Mouse (Mus musculus): ENCODE data around the gene Eme2. TPM values are rescaled to one million over a fixed set of nuclear protein-coding genes. Genes with fewer than 3 reads are reported as not detected.

Eme2 gene
- polyA plus RNA-seq, 1 experiment from 2014 or later, result 28.9 TPM

GRCm38 (mm10) chr17:24873695-24874404, 21.0 kb downstream of the Eme2 start:
- H3K27ac ChIP-seq (ENCODE audit: low read depth, low read length), result no peak overlapping the region
- no peaks in the 10 kb centered on the region for H3K9me3 ChIP-seq (ENCODE audit: control insufficient read depth, low read length)
- no peak overlapping the region for H3K4me2 ChIP-seq (ENCODE audit: low read depth)
- WGBS, result 40% methylated on average over 4 of the region's 4 CpGs
- no peak for DNase-seq (ENCODE audit: low spot score)
- H3K9ac ChIP-seq (ENCODE audit: low read length), result no peak overlapping the region
- no peaks in the 10 kb centered on the region for H3K4me1 ChIP-seq (ENCODE audit: control insufficient read depth, insufficient read depth, low read length)
- no peaks in the 10 kb centered on the region for H3K27me3 ChIP-seq (ENCODE audit: control insufficient read depth, insufficient read depth, low read length)
- H3K36me3 ChIP-seq (ENCODE audit: control insufficient read depth, insufficient read depth, low read length), result no peaks in the 10 kb centered on the region
- no peak for ATAC-seq (ENCODE audit: insufficient read depth, low FRiP score, low TSS enrichment)
- H3K4me3 ChIP-seq (ENCODE audit: low read depth, low read length), result no peak overlapping the region

- no peak for DNase-seq (ENCODE audit: low spot score)
- Histone ChIP-seq H3K4me2 (ENCODE audit: low read depth) (no peak overlapping the region), H3K4me3 (ENCODE audit: low read depth, low read length) (no peak overlapping the region), H3K27ac (ENCODE audit: low read depth, low read length) (no peak overlapping the region), H3K9ac (ENCODE audit: low read length) (no peak overlapping the region), H3K9me3 (ENCODE audit: control insufficient read depth, low read length) (no peaks in the 10 kb centered on the region), H3K36me3 (ENCODE audit: control insufficient read depth, insufficient read depth, low read length) (peaks cover 1% of the 10 kb centered on the region; the same call in 1 of the 2 replicates), H3K27me3 (ENCODE audit: control insufficient read depth, insufficient read depth, low read length) (no peaks in the 10 kb centered on the region), H3K4me1 (ENCODE audit: control insufficient read depth, insufficient read depth, low read length) (no peaks in the 10 kb centered on the region)
- WGBS, result 91% methylated on average over 10 of the region's 10 CpGs
- no peak for ATAC-seq (ENCODE audit: insufficient read depth, low FRiP score, low TSS enrichment)
These were observed 27.0 kb downstream of the Eme2 start for GRCm38 (mm10) chr17:24867914-24868313.

GRCm38 (mm10) chr17:24865776-24866175, 29.1 kb downstream of the Eme2 start, which contains the start of gene Igfals:
TSS of gene Igfals (plus strand) at chr17:24865997.
- ATAC-seq (ENCODE audit: insufficient read depth, low FRiP score, low TSS enrichment), result no peak
- WGBS, result 89% methylated on average over 8 of the region's 8 CpGs

GRCm38 (mm10) chr17:24861785-24862184, 33.1 kb downstream of the Eme2 start:
- H3K4me1 ChIP-seq (ENCODE audit: control insufficient read depth, insufficient read depth, low read length), result no peaks in the 10 kb centered on the region
- 91% methylated on average over 3 of the region's 3 CpGs for WGBS
- H3K9ac ChIP-seq (ENCODE audit: low read length), result no peak overlapping the region
- H3K27ac ChIP-seq (ENCODE audit: low read depth, low read length), result no peak overlapping the region
- no peaks in the 10 kb centered on the region for H3K27me3 ChIP-seq (ENCODE audit: control insufficient read depth, insufficient read depth, low read length)
- H3K36me3 ChIP-seq (ENCODE audit: control insufficient read depth, insufficient read depth, low read length), result peaks cover 2% of the 10 kb centered on the region; the same call in 1 of the 2 replicates
- ATAC-seq (ENCODE audit: insufficient read depth, low FRiP score, low TSS enrichment), result no peak
- no peak overlapping the region for H3K4me3 ChIP-seq (ENCODE audit: low read depth, low read length)
- H3K4me2 ChIP-seq (ENCODE audit: low read depth), result no peak overlapping the region
- H3K9me3 ChIP-seq (ENCODE audit: control insufficient read depth, low read length), result no peaks in the 10 kb centered on the region
- DNase-seq (ENCODE audit: low spot score), result no peak

More at GRCm38 (mm10) chr17:24865776-24866175, 29.1 kb downstream of the Eme2 start, which contains the start of gene Igfals:
- Histone ChIP-seq H3K27ac (ENCODE audit: low read depth, low read length) (no peak within 1 kb of the TSS), H3K27me3 (ENCODE audit: control insufficient read depth, insufficient read depth, low read length) (no peaks in the 10 kb centered on the region), H3K4me1 (ENCODE audit: control insufficient read depth, insufficient read depth, low read length) (no peaks in the 10 kb centered on the region), H3K4me3 (ENCODE audit: low read depth, low read length) (no peak within 1 kb of the TSS), H3K36me3 (ENCODE audit: control insufficient read depth, insufficient read depth, low read length) (peaks cover 2% of the 10 kb centered on the region; the same call in 1 of the 2 replicates), H3K4me2 (ENCODE audit: low read depth) (no peak within 1 kb of the TSS), H3K9ac (ENCODE audit: low read length) (no peak within 1 kb of the TSS), H3K9me3 (ENCODE audit: control insufficient read depth, low read length) (no peaks in the 10 kb centered on the region)
- DNase-seq (ENCODE audit: low spot score), result no peak

- H3K9ac ChIP-seq (ENCODE audit: low read length), result no peak overlapping the region
- H3K4me3 ChIP-seq (ENCODE audit: low read depth, low read length), result no peak overlapping the region
- peaks cover 2% of the 10 kb centered on the region; the same call in 1 of the 2 replicates for H3K36me3 ChIP-seq (ENCODE audit: control insufficient read depth, insufficient read depth, low read length)
- WGBS, result 90% methylated on average over 8 of the region's 8 CpGs
- no peak overlapping the region for H3K27ac ChIP-seq (ENCODE audit: low read depth, low read length)
- ATAC-seq (ENCODE audit: insufficient read depth, low FRiP score, low TSS enrichment), result no peak
- H3K4me2 ChIP-seq (ENCODE audit: low read depth), result no peak overlapping the region
- no peaks in the 10 kb centered on the region for H3K4me1 ChIP-seq (ENCODE audit: control insufficient read depth, insufficient read depth, low read length)
- no peak for DNase-seq (ENCODE audit: low spot score)
- H3K27me3 ChIP-seq (ENCODE audit: control insufficient read depth, insufficient read depth, low read length), result no peaks in the 10 kb centered on the region
- no peaks in the 10 kb centered on the region for H3K9me3 ChIP-seq (ENCODE audit: control insufficient read depth, low read length)
These were observed 34.8 kb downstream of the Eme2 start for GRCm38 (mm10) chr17:24860076-24860475.

- 91% methylated on average over 6 of the region's 6 CpGs for WGBS
- Histone ChIP-seq H3K4me3 (ENCODE audit: low read depth, low read length) (no peak overlapping the region), H3K4me2 (ENCODE audit: low read depth) (no peak overlapping the region), H3K4me1 (ENCODE audit: control insufficient read depth, insufficient read depth, low read length) (no peaks in the 10 kb centered on the region), H3K36me3 (ENCODE audit: control insufficient read depth, insufficient read depth, low read length) (peaks cover 2% of the 10 kb centered on the region; the same call in 1 of the 2 replicates), H3K27ac (ENCODE audit: low read depth, low read length) (no peak overlapping the region), H3K27me3 (ENCODE audit: control insufficient read depth, insufficient read depth, low read length) (no peaks in the 10 kb centered on the region), H3K9ac (ENCODE audit: low read length) (no peak overlapping the region), H3K9me3 (ENCODE audit: control insufficient read depth, low read length) (no peaks in the 10 kb centered on the region)
- no peak for ATAC-seq (ENCODE audit: insufficient read depth, low FRiP score, low TSS enrichment)
- no peak for DNase-seq (ENCODE audit: low spot score)
These were observed 35.9 kb downstream of the Eme2 start for GRCm38 (mm10) chr17:24858967-24859366.

GRCm38 (mm10) chr17:24857831-24858470, 36.9 kb downstream of the Eme2 start:
- no peak overlapping the region for H3K27ac ChIP-seq (ENCODE audit: low read depth, low read length)
- peaks cover 1% of the 10 kb centered on the region; the same call in 1 of the 2 replicates for H3K36me3 ChIP-seq (ENCODE audit: control insufficient read depth, insufficient read depth, low read length)
- H3K4me1 ChIP-seq (ENCODE audit: control insufficient read depth, insufficient read depth, low read length), result no peaks in the 10 kb centered on the region
- H3K9ac ChIP-seq (ENCODE audit: low read length), result no peak overlapping the region
- H3K9me3 ChIP-seq (ENCODE audit: control insufficient read depth, low read length), result no peaks in the 10 kb centered on the region
- no peak overlapping the region for H3K4me3 ChIP-seq (ENCODE audit: low read depth, low read length)
- H3K4me2 ChIP-seq (ENCODE audit: low read depth), result no peak overlapping the region
- H3K27me3 ChIP-seq (ENCODE audit: control insufficient read depth, insufficient read depth, low read length), result no peaks in the 10 kb centered on the region
- DNase-seq (ENCODE audit: low spot score), result no peak
- WGBS, result 89% methylated on average over 8 of the region's 8 CpGs
- ATAC-seq (ENCODE audit: insufficient read depth, low FRiP score, low TSS enrichment), result no peak

- Histone ChIP-seq H3K9me3 (ENCODE audit: control insufficient read depth, low read length) (no peaks in the 10 kb centered on the region), H3K9ac (ENCODE audit: low read length) (no peak overlapping the region), H3K36me3 (ENCODE audit: control insufficient read depth, insufficient read depth, low read length) (no peaks in the 10 kb centered on the region), H3K4me3 (ENCODE audit: low read depth, low read length) (no peak overlapping the region), H3K4me1 (ENCODE audit: control insufficient read depth, insufficient read depth, low read length) (no peaks in the 10 kb centered on the region), H3K27me3 (ENCODE audit: control insufficient read depth, insufficient read depth, low read length) (no peaks in the 10 kb centered on the region), H3K27ac (ENCODE audit: low read depth, low read length) (no peak overlapping the region), H3K4me2 (ENCODE audit: low read depth) (no peak overlapping the region)
- DNase-seq (ENCODE audit: low spot score) (no peak), ATAC-seq (ENCODE audit: insufficient read depth, low FRiP score, low TSS enrichment) (no peak)
- 91% methylated on average over 13 of the region's 13 CpGs for WGBS
These were observed 38.3 kb downstream of the Eme2 start for GRCm38 (mm10) chr17:24856589-24856988.
